Mouse (Mus musculus): ENCODE measurements around the gene Phf24.

- TF ChIP-seq MAZ (IDR thresholded peaks at IDR 0.05; ENCODE audit: low read depth, low read length) = peak; percentile 26; the same call in 1 of the 2 replicates
- no peak for TF ChIP-seq JUND (conservative IDR thresholded peaks at IDR 0.05; ENCODE audit: low read depth, low read length)
- no peak for TF ChIP-seq EP300 (IDR thresholded peaks at IDR 0.05; ENCODE audit: low read length)
- peak; percentile 4; the same call in 1 of the 2 replicates for TF ChIP-seq USF1 (IDR thresholded peaks at IDR 0.05; ENCODE audit: low read depth, low read length)
- TF ChIP-seq CTCF (conservative IDR thresholded peaks at IDR 0.05 in 1 of 2, IDR thresholded peaks at IDR 0.05 in 1 of 2; ENCODE audit: low read depth in 2 of 2, low read length in 2 of 2) = no peak
- no peak for TF ChIP-seq ZNF384 (IDR thresholded peaks at IDR 0.05; ENCODE audit: low read depth, low read length)
- TF ChIP-seq POLR2AphosphoS2 (IDR thresholded peaks at IDR 0.05; ENCODE audit: low read depth, low read length) = no peak
- peak; percentile 50; the same call in 1 of the 2 replicates for TF ChIP-seq HCFC1 (IDR thresholded peaks at IDR 0.05; ENCODE audit: low read depth, low read length)
- TF ChIP-seq ZC3H11A (IDR thresholded peaks at IDR 0.05; ENCODE audit: low read depth, low read length) = no peak
These were observed 33.2 kb downstream of the Phf24 start, which contains the start of gene Dnajb5 for GRCm38 (mm10) chr4:42949676-42950051.

Data from CH12.LX (cell line).